Mouse (Mus musculus) testis, postnatal 10 days (tissue): ENCODE measurements around the gene Stxbp5.
"Not testable (repeated sequence)": the region's sequence is repeated elsewhere in the genome, so short reads cannot be mapped to it uniquely, and the experiment has no call there.

Experiments used
- DNase-seq: peaks from one replicate; pipeline ENCODE4 v3.0.0; 2021; ENCODE audit warnings: low spot score

The Stxbp5 gene

GRCm38 (mm10) chr10:9901071-9901696, at the start of gene Stxbp5:
Gene Stxbp5 (minus strand): TSS chr10:9901079.
- DNase-seq: peak; percentile 84

- no peak for DNase-seq
These were observed 11.5 kb upstream of the Stxbp5 start for GRCm38 (mm10) chr10:9912395-9912794.

- DNase-seq: no peak
These were observed 7.1 kb upstream of the Stxbp5 start for GRCm38 (mm10) chr10:9907919-9908502.

GRCm38 (mm10) chr10:9907519-9907918, 6.6 kb upstream of the Stxbp5 start:
- no peak for DNase-seq

- DNase-seq: no peak
These were observed 5.3 kb upstream of the Stxbp5 start for GRCm38 (mm10) chr10:9906185-9906584.

- peak; percentile 73 for DNase-seq
These were observed 889 bp upstream of the Stxbp5 start for GRCm38 (mm10) chr10:9901697-9902239.

GRCm38 (mm10) chr10:9900315-9901070, 386 bp downstream of the Stxbp5 start:
- peak; percentile 66 for DNase-seq

GRCm38 (mm10) chr10:9899816-9900215, 1.1 kb downstream of the Stxbp5 start:
- DNase-seq: no peak

GRCm38 (mm10) chr10:9899086-9899485, 1.8 kb downstream of the Stxbp5 start:
- DNase-seq: no peak

- DNase-seq: no peak
These were observed 3.0 kb downstream of the Stxbp5 start for GRCm38 (mm10) chr10:9897852-9898251.

GRCm38 (mm10) chr10:9893562-9893961, 7.3 kb downstream of the Stxbp5 start:
- DNase-seq: no peak

- no peak for DNase-seq
These were observed 11.2 kb downstream of the Stxbp5 start for GRCm38 (mm10) chr10:9889651-9890050.

- no peak for DNase-seq
These were observed 12.2 kb downstream of the Stxbp5 start for GRCm38 (mm10) chr10:9888655-9889054.

- not testable (repeated sequence) for DNase-seq
These were observed 19.0 kb downstream of the Stxbp5 start for GRCm38 (mm10) chr10:9881781-9882320.

- no peak for DNase-seq
These were observed 20.7 kb downstream of the Stxbp5 start for GRCm38 (mm10) chr10:9880070-9880728.

- no peak for DNase-seq
These were observed 21.9 kb downstream of the Stxbp5 start for GRCm38 (mm10) chr10:9878821-9879489.

GRCm38 (mm10) chr10:9875905-9876304, 25.0 kb downstream of the Stxbp5 start:
- DNase-seq: no peak

- DNase-seq: no peak
These were observed 28.7 kb downstream of the Stxbp5 start for GRCm38 (mm10) chr10:9872143-9872542.

- no peak for DNase-seq
These were observed 33.9 kb downstream of the Stxbp5 start for GRCm38 (mm10) chr10:9866793-9867579.

- no peak for DNase-seq
These were observed 40.9 kb downstream of the Stxbp5 start for GRCm38 (mm10) chr10:9860022-9860421.

GRCm38 (mm10) chr10:9859476-9859875, 41.4 kb downstream of the Stxbp5 start:
- no peak for DNase-seq
